Mouse (Mus musculus) kidney, embryonic 15.5 days (tissue): ENCODE measurements around the gene Kcne2. TPM values are rescaled to one million over a fixed set of nuclear protein-coding genes. Genes with fewer than 3 reads are reported as not detected.

Experiments
- ATAC-seq: fragments of 200-750 bp; cut with Nextera tagmentation; replicated peaks from 2 replicates; pipeline ENCODE4 v1.8.0; 2017; ENCODE audit warnings: moderate TSS enrichment; ENCODE audit not compliant: low FRiP score
- H3K27ac ChIP-seq: fragments of 300-500 bp; sonication (generic); 2 replicates; pipeline ENCODE4 v1.5.1; 2015; ENCODE audit warnings: mild to moderate bottlenecking, inconsistent platforms
- H3K27me3 ChIP-seq: fragments of 300-500 bp; sonication (generic); 2 replicates; pipeline ENCODE4 v1.6.1; 2015; ENCODE audit warnings: inconsistent platforms
- H3K36me3 ChIP-seq: fragments of 300-500 bp; sonication (generic); 2 replicates; pipeline ENCODE4 v1.6.1; 2015; ENCODE audit warnings: inconsistent platforms
- H3K4me1 ChIP-seq: fragments of 300-500 bp; sonication (generic); 2 replicates; pipeline ENCODE4 v1.6.1; 2015; ENCODE audit warnings: inconsistent platforms
- H3K4me2 ChIP-seq: fragments of 300-500 bp; sonication (generic); 2 replicates; pipeline ENCODE4 v1.6.1; 2015; ENCODE audit warnings: moderate library complexity, mild to moderate bottlenecking, inconsistent platforms
- H3K4me3 ChIP-seq: fragments of 300-500 bp; sonication (generic); replicated peaks from 2 replicates; pipeline ENCODE4 v1.5.1; 2015; ENCODE audit warnings: mild to moderate bottlenecking, inconsistent platforms
- H3K9ac ChIP-seq: fragments of 300-500 bp; sonication (generic); 2 replicates; pipeline ENCODE4 v1.6.1; 2015; ENCODE audit warnings: mild to moderate bottlenecking, inconsistent platforms
- H3K9me3 ChIP-seq: fragments of 300-500 bp; sonication (generic); replicated peaks from 2 replicates; pipeline ENCODE4 v1.6.1; 2016; ENCODE audit warnings: inconsistent platforms
- WGBS: fragments of 180-500 bp; shearing (Covaris S2); methylation state at CpG from one replicate; pipeline ENCODE4 v1.1.7; 2015; ENCODE audit warnings: mixed read lengths; 5-methylcytosine and 5-hydroxymethylcytosine counted together
- polyA plus RNA-seq: library from polyadenylated mRNA; unstranded; fragments of >200 nt; fragmentation: Nextera tagmentation; extraction: Ambion mirVana; gene quantifications from 2 replicates; pipeline ENCODE4 v1.2.1, GENCODE M21; 2015

Kcne2 gene
- polyA plus RNA-seq, 1 experiment from 2014 or later = 0.27 TPM

- 71% methylated on average over 9 of the region's 9 CpGs for WGBS
- no peak overlapping the region for H3K27ac ChIP-seq
- ATAC-seq = no peak
- peaks cover 4% of the 10 kb centered on the region; the same call in 1 of the 2 replicates for H3K27me3 ChIP-seq
- no peaks in the 10 kb centered on the region for H3K4me1 ChIP-seq
- no peak overlapping the region for H3K4me2 ChIP-seq
- H3K9me3 ChIP-seq = no peaks in the 10 kb centered on the region
- H3K9ac ChIP-seq = no peak overlapping the region
- no peaks in the 10 kb centered on the region for H3K36me3 ChIP-seq
- no peak overlapping the region for H3K4me3 ChIP-seq
These were observed 3.4 kb upstream of the Kcne2 start for GRCm38 (mm10) chr16:92288778-92289177.

GRCm38 (mm10) chr16:92290045-92290444, 2.1 kb upstream of the Kcne2 start:
- Histone ChIP-seq H3K36me3 (no peaks in the 10 kb centered on the region), H3K4me1 (no peaks in the 10 kb centered on the region), H3K27ac (no peak overlapping the region), H3K4me2 (no peak overlapping the region), H3K9ac (no peak overlapping the region), H3K4me3 (no peak overlapping the region), H3K27me3 (no peaks in the 10 kb centered on the region), H3K9me3 (no peaks in the 10 kb centered on the region)
- ATAC-seq = no peak

- Histone ChIP-seq H3K9ac (no peak overlapping the region), H3K4me2 (no peak overlapping the region), H3K36me3 (no peaks in the 10 kb centered on the region), H3K4me3 (no peak overlapping the region), H3K27me3 (no peaks in the 10 kb centered on the region), H3K4me1 (no peaks in the 10 kb centered on the region), H3K9me3 (no peaks in the 10 kb centered on the region), H3K27ac (no peak overlapping the region)
- no peak for ATAC-seq
- 65% methylated on average over 12 of the region's 12 CpGs for WGBS
These were observed 2.2 kb downstream of the Kcne2 start for GRCm38 (mm10) chr16:92294267-92294970.

GRCm38 (mm10) chr16:92295328-92295727, 3.1 kb downstream of the Kcne2 start:
- Histone ChIP-seq H3K9me3 (no peaks in the 10 kb centered on the region), H3K4me1 (0 out of 2 replicates have a peak, but pooled peaks cover 2% of the 10 kb centered on the region), H3K4me3 (no peak overlapping the region), H3K4me2 (no peak overlapping the region), H3K27me3 (no peaks in the 10 kb centered on the region), H3K9ac (no peak overlapping the region), H3K27ac (no peak overlapping the region), H3K36me3 (no peaks in the 10 kb centered on the region)
- no peak for ATAC-seq
- WGBS = 78% methylated on average over 2 of the region's 2 CpGs

- Histone ChIP-seq H3K4me3 (peak within 1 kb of the TSS; percentile 70), H3K4me2 (peak within 1 kb of the TSS; percentile 69), H3K9me3 (no peaks in the 10 kb centered on the region), H3K36me3 (peaks cover 8% of the 10 kb centered on the region; the same call in 1 of the 2 replicates), H3K27me3 (no peaks in the 10 kb centered on the region), H3K27ac (peak within 1 kb of the TSS; percentile 66), H3K9ac (peak within 1 kb of the TSS; percentile 71), H3K4me1 (peaks cover 21% of the 10 kb centered on the region)
- 11% methylated on average over 32 of the region's 32 CpGs for WGBS
- peak; percentile 95 for ATAC-seq
These were observed 8.6 kb downstream of the Kcne2 start, which contains the start of gene Smim11 for GRCm38 (mm10) chr16:92300649-92301411. Smim11 (plus strand) TSS chr16:92301286.

- Histone ChIP-seq H3K4me1 (peaks cover 21% of the 10 kb centered on the region), H3K36me3 (peaks cover 14% of the 10 kb centered on the region), H3K9ac (peak overlapping the region; percentile 71), H3K27ac (peak overlapping the region; percentile 66), H3K27me3 (no peaks in the 10 kb centered on the region), H3K4me3 (peak overlapping the region; percentile 70), H3K4me2 (peak overlapping the region; percentile 69), H3K9me3 (no peaks in the 10 kb centered on the region)
- 0% methylated on average over 12 of the region's 12 CpGs for WGBS
- peak; percentile 65 for ATAC-seq
These were observed 9.2 kb downstream of the Kcne2 start for GRCm38 (mm10) chr16:92301412-92301806.

- Histone ChIP-seq H3K36me3 (peaks cover 19% of the 10 kb centered on the region), H3K9ac (peak overlapping the region; percentile 71), H3K9me3 (no peaks in the 10 kb centered on the region), H3K4me2 (peak overlapping the region; percentile 69), H3K27me3 (no peaks in the 10 kb centered on the region), H3K4me1 (peaks cover 21% of the 10 kb centered on the region), H3K27ac (peak overlapping the region; percentile 66; the same call in 1 of the 2 replicates), H3K4me3 (peak overlapping the region; percentile 70)
- WGBS = 30% methylated on average over 5 of the region's 5 CpGs
- ATAC-seq = no peak
These were observed 9.8 kb downstream of the Kcne2 start for GRCm38 (mm10) chr16:92301989-92302388.

GRCm38 (mm10) chr16:92302506-92302905, 10.3 kb downstream of the Kcne2 start:
- Histone ChIP-seq H3K9me3 (no peaks in the 10 kb centered on the region), H3K4me1 (peaks cover 21% of the 10 kb centered on the region), H3K4me3 (0 out of 2 replicates have a peak overlapping the region, but pooled peaks have one; percentile 70), H3K27ac (0 out of 2 replicates have a peak overlapping the region, but pooled peaks have one; percentile 66), H3K4me2 (peak overlapping the region; percentile 69), H3K36me3 (peaks cover 25% of the 10 kb centered on the region), H3K27me3 (no peaks in the 10 kb centered on the region), H3K9ac (no peak overlapping the region)
- 56% methylated on average over 5 of the region's 5 CpGs for WGBS
- no peak for ATAC-seq

GRCm38 (mm10) chr16:92305519-92305918, 13.3 kb downstream of the Kcne2 start:
- Histone ChIP-seq H3K9me3 (no peaks in the 10 kb centered on the region), H3K4me1 (peaks cover 17% of the 10 kb centered on the region), H3K27me3 (no peaks in the 10 kb centered on the region), H3K36me3 (peaks cover 51% of the 10 kb centered on the region), H3K4me2 (no peak overlapping the region), H3K9ac (no peak overlapping the region), H3K4me3 (no peak overlapping the region), H3K27ac (no peak overlapping the region)
- no peak for ATAC-seq
- WGBS = 89% methylated on average over 2 of the region's 2 CpGs

GRCm38 (mm10) chr16:92307947-92308346, 15.8 kb downstream of the Kcne2 start:
- WGBS = 84% methylated on average over 3 of the region's 3 CpGs
- no peaks in the 10 kb centered on the region for H3K9me3 ChIP-seq
- no peak for ATAC-seq
- H3K4me2 ChIP-seq = no peak overlapping the region
- H3K36me3 ChIP-seq = peaks cover 75% of the 10 kb centered on the region
- no peak overlapping the region for H3K4me3 ChIP-seq
- H3K4me1 ChIP-seq = peaks cover under 1% of the 10 kb centered on the region
- H3K27ac ChIP-seq = no peak overlapping the region
- H3K9ac ChIP-seq = no peak overlapping the region
- no peaks in the 10 kb centered on the region for H3K27me3 ChIP-seq

GRCm38 (mm10) chr16:92309126-92309525, 16.9 kb downstream of the Kcne2 start:
- 70% methylated on average over 4 of the region's 4 CpGs for WGBS
- H3K4me1 ChIP-seq = no peaks in the 10 kb centered on the region
- H3K36me3 ChIP-seq = peaks cover 83% of the 10 kb centered on the region
- no peak for ATAC-seq
- no peak overlapping the region for H3K4me2 ChIP-seq
- H3K9ac ChIP-seq = no peak overlapping the region
- H3K27me3 ChIP-seq = no peaks in the 10 kb centered on the region
- no peaks in the 10 kb centered on the region for H3K9me3 ChIP-seq
- H3K4me3 ChIP-seq = no peak overlapping the region
- no peak overlapping the region for H3K27ac ChIP-seq
